Mouse (Mus musculus) liver, embryonic 13.5 days (tissue): ENCODE measurements around the gene Gm6408. TPM values are rescaled to one million over a fixed set of nuclear protein-coding genes. Genes with fewer than 3 reads are reported as not detected.
"Not testable (repeated sequence)": the region's sequence is repeated elsewhere in the genome, so short reads cannot be mapped to it uniquely, and the experiment has no call there.

Experiments used
- ATAC-seq: fragments of 200-750 bp; cut with Nextera tagmentation; 2 replicates; pipeline ENCODE4 v1.8.0; 2017; ENCODE audit warnings: low read depth, mild to moderate bottlenecking, moderate number of reproducible peaks, moderate library complexity
- DNase-seq: peaks from one replicate; pipeline ENCODE4 v3.0.0; 2022
- H3K27ac ChIP-seq: fragments of 300-500 bp; sonication (generic); 2 replicates; pipeline ENCODE4 v1.5.1; 2015; ENCODE audit warnings: moderate library complexity, mild to moderate bottlenecking, inconsistent platforms
- H3K27me3 ChIP-seq: fragments of 300-500 bp; sonication (generic); 2 replicates; pipeline ENCODE4 v1.6.1; 2015; ENCODE audit warnings: mild to moderate bottlenecking, inconsistent platforms
- H3K36me3 ChIP-seq: fragments of 300-500 bp; sonication (generic); 2 replicates; pipeline ENCODE4 v1.6.1; 2015; ENCODE audit warnings: mild to moderate bottlenecking, inconsistent platforms
- H3K4me1 ChIP-seq: fragments of 300-500 bp; sonication (generic); replicated peaks from 2 replicates; pipeline ENCODE4 v1.6.1; 2015; ENCODE audit warnings: inconsistent platforms
- H3K4me2 ChIP-seq: fragments of 300-500 bp; sonication (generic); 2 replicates; pipeline ENCODE4 v1.6.1; 2015; ENCODE audit warnings: inconsistent platforms, mild to moderate bottlenecking, moderate library complexity
- H3K4me3 ChIP-seq: fragments of 300-500 bp; sonication (generic); replicated peaks from 2 replicates; pipeline ENCODE4 v1.5.1; 2015; ENCODE audit warnings: mild to moderate bottlenecking, inconsistent platforms
- H3K9ac ChIP-seq: fragments of 300-500 bp; sonication (generic); 2 replicates; pipeline ENCODE4 v1.6.1; 2015; ENCODE audit warnings: mild to moderate bottlenecking, inconsistent platforms
- H3K9me3 ChIP-seq: fragments of 300-500 bp; sonication (generic); replicated peaks from 2 replicates; pipeline ENCODE4 v1.6.1; 2016; ENCODE audit warnings: inconsistent platforms
- WGBS: fragments of 180-500 bp; shearing (Covaris S2); methylation state at CpG from one replicate; pipeline ENCODE4 v1.1.7; 2015; ENCODE audit not compliant: insufficient replicate concordance; 5-methylcytosine and 5-hydroxymethylcytosine counted together
- polyA plus RNA-seq: library from polyadenylated mRNA; unstranded; fragments of >200 nt; fragmentation: Nextera tagmentation; extraction: Ambion mirVana; gene quantifications from 2 replicates; pipeline ENCODE4 v1.2.1, GENCODE M21; 2015

Gm6408 gene
- not detected in 2 replicates for polyA plus RNA-seq

DNA sequence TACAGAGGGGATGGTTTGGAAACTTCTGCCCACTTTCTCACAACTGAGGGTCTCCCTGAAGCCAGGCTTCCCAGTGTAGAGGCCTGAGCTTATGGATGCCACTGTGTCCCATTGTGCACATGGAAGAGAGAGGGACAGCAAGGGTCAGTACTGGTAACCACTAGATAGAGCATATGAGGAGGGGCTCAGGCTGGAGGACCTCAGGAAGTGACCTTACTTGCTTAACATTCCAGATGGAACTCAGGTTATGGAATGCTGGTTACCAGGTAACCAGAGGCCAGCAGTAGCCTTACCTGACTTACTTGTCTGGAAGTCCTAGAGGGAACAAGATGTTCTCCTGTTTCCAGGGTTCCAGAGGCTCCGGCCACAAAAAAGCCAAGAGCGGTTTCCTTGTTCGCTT lies at the start of gene Gm6408:
TSS of gene Gm6408 (plus strand) at position 301 of the 400 bp plus-strand sequence.
- H3K27me3 ChIP-seq, H3K4me2 ChIP-seq, H3K9ac ChIP-seq, H3K4me1 ChIP-seq, H3K4me3 ChIP-seq, ATAC-seq, H3K27ac ChIP-seq, H3K9me3 ChIP-seq, H3K36me3 ChIP-seq, DNase-seq: not testable (repeated sequence)
- 75% methylated on average over 2 of the region's 3 CpGs for WGBS

DNA sequence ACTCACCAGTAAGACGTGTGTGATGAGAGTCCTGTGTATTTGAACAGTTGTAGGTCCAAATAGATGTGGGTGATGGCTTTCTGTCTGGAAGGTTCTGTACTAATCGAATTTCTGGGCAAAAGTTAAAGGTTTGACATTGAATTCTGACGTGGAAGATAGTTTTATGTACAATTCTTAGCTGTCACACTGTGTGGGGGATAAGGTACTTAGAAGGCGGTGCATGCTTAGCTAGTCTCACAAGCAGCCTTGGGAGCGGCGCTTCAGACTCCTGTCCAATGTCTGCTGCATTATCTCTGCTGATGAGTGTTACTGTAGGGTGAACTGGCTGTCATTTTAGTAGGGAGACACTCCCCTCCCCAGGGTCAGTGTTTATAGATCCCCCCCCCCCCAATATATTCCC lies 49.3 kb upstream of the Gm6408 start:
- Histone ChIP-seq H3K27ac (no peak overlapping the region), H3K4me3 (no peak overlapping the region), H3K27me3 (no peaks in the 10 kb centered on the region), H3K4me1 (no peaks in the 10 kb centered on the region), H3K9ac (no peak overlapping the region), H3K9me3 (no peaks in the 10 kb centered on the region), H3K36me3 (no peaks in the 10 kb centered on the region), H3K4me2 (no peak overlapping the region)
- ATAC-seq: no peak
- 60% methylated on average over 6 of the region's 6 CpGs for WGBS
- no peak for DNase-seq

GRCm38 (mm10) chr5:146435316-146435715 lies 46.4 kb upstream of the Gm6408 start:
- Histone ChIP-seq H3K4me3 (no peak overlapping the region), H3K4me2 (no peak overlapping the region), H3K9ac (no peak overlapping the region), H3K9me3 (peaks cover 10% of the 10 kb centered on the region; the same call in 1 of the 2 replicates), H3K4me1 (no peaks in the 10 kb centered on the region), H3K27ac (no peak overlapping the region), H3K36me3 (no peaks in the 10 kb centered on the region), H3K27me3 (no peaks in the 10 kb centered on the region)
- no peak for DNase-seq
- WGBS: 82% methylated on average over 16 of the region's 16 CpGs
- ATAC-seq: no peak

GRCm38 (mm10) chr5:146436796-146437195 lies 45.0 kb upstream of the Gm6408 start:
- H3K4me3 ChIP-seq: no peak overlapping the region
- peaks cover 10% of the 10 kb centered on the region; the same call in 1 of the 2 replicates for H3K9me3 ChIP-seq
- no peaks in the 10 kb centered on the region for H3K4me1 ChIP-seq
- H3K9ac ChIP-seq: no peak overlapping the region
- H3K27ac ChIP-seq: no peak overlapping the region
- DNase-seq: no peak
- H3K4me2 ChIP-seq: no peak overlapping the region
- 81% methylated on average over 11 of the region's 11 CpGs for WGBS
- no peak for ATAC-seq
- H3K27me3 ChIP-seq: no peaks in the 10 kb centered on the region
- H3K36me3 ChIP-seq: no peaks in the 10 kb centered on the region

DNA sequence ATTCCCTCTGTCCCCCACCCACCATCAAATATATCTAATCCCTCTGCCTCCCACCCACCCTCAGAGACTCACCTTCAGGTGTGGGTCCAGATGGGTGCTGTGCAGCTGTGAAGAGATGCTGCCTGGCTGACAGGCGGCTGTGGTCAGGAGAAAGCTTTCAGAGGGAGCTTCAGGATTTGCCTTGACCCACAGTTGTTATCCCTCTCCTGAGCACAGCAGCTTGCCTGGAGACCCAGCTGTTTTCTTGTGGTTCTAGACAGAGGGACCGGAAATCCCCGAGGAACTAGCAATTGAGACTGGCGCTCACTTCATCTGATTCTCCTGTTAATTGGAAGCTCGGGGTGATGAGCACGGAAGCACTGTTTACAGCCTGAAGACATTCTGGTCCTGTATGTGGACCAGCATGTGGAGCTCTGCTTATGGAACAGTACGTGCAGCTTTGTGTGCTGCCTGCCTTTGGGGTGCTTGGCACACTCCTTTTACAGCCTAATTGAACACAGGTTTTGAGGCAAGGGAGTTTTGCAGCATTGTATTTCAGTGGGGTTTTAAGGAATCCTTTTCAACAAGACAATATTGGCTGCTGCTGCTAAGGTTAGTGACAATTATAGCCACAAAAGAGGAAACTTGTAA lies 42.5 kb upstream of the Gm6408 start:
- no peak for ATAC-seq
- Histone ChIP-seq H3K36me3 (no peaks in the 10 kb centered on the region), H3K9ac (no peak overlapping the region), H3K4me2 (no peak overlapping the region), H3K4me3 (no peak overlapping the region), H3K9me3 (peaks cover 10% of the 10 kb centered on the region; the same call in 1 of the 2 replicates), H3K4me1 (no peaks in the 10 kb centered on the region), H3K27me3 (no peaks in the 10 kb centered on the region), H3K27ac (no peak overlapping the region)
- DNase-seq: no peak
- 74% methylated on average over 7 of the region's 7 CpGs for WGBS

DNA sequence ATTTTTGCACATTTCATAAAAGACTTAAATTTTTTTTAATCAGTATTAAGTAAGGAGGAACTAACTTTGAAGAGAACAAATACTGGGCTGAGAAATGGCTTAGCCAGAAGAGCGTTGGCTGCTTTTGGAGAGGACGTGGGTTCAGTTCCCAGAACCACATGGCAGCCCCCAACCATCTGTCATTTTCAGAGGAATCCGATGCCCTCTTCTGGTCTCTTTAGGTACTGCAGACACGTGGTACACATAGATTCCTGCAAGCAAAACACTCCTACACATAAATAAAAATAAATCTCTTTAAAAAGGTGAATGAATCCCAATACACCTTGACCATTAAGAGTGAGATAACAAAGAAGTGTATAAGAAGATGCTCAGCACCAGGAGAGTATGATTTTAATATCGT lies 41.5 kb upstream of the Gm6408 start:
- Histone ChIP-seq H3K36me3 (no peaks in the 10 kb centered on the region), H3K9me3 (peaks cover 10% of the 10 kb centered on the region; the same call in 1 of the 2 replicates), H3K9ac (no peak overlapping the region), H3K4me1 (no peaks in the 10 kb centered on the region), H3K4me3 (no peak overlapping the region), H3K27me3 (no peaks in the 10 kb centered on the region), H3K4me2 (no peak overlapping the region), H3K27ac (no peak overlapping the region)
- no peak for DNase-seq
- 63% methylated on average over 5 of the region's 5 CpGs for WGBS
- ATAC-seq: no peak

DNA sequence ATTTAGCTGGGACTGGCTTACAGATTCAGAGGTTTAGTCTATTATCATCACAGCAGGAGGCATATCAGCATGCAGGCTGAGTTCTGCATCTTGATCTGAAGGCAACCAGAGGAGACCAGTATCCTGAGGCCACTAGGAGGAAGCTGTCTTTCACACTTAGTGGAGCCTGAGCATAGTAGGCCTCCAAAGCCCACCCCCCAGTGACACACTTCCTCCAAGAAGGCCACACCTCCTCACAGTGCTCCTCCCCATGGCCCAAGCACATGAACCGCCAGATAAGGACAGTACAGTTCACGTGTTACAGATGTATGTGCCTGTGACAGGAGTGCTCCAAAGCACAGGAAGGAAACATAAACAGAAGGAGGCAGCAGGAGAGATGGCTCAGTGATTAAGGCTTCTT lies 39.0 kb upstream of the Gm6408 start:
- 29% methylated on average over 2 of the region's 2 CpGs for WGBS
- H3K4me1 ChIP-seq: no peaks in the 10 kb centered on the region
- no peak overlapping the region for H3K4me2 ChIP-seq
- H3K27ac ChIP-seq: no peak overlapping the region
- ATAC-seq (0 out of 2 replicates have a peak, but pooled peaks have one; percentile 23), DNase-seq (no peak)
- no peak overlapping the region for H3K4me3 ChIP-seq
- H3K27me3 ChIP-seq: no peaks in the 10 kb centered on the region
- H3K9me3 ChIP-seq: peaks cover 9% of the 10 kb centered on the region; the same call in 1 of the 2 replicates
- no peak overlapping the region for H3K9ac ChIP-seq
- H3K36me3 ChIP-seq: no peaks in the 10 kb centered on the region

- no peak overlapping the region for H3K27ac ChIP-seq
- H3K4me1 ChIP-seq: no peaks in the 10 kb centered on the region
- no peaks in the 10 kb centered on the region for H3K9me3 ChIP-seq
- DNase-seq: no peak
- WGBS: 62% methylated on average over 2 of the region's 2 CpGs
- H3K9ac ChIP-seq: no peak overlapping the region
- no peaks in the 10 kb centered on the region for H3K27me3 ChIP-seq
- no peak overlapping the region for H3K4me3 ChIP-seq
- no peak for ATAC-seq
- H3K36me3 ChIP-seq: no peaks in the 10 kb centered on the region
- H3K4me2 ChIP-seq: no peak overlapping the region
Measured at GRCm38 (mm10) chr5:146446633-146447032, 35.1 kb upstream of the Gm6408 start.

DNA sequence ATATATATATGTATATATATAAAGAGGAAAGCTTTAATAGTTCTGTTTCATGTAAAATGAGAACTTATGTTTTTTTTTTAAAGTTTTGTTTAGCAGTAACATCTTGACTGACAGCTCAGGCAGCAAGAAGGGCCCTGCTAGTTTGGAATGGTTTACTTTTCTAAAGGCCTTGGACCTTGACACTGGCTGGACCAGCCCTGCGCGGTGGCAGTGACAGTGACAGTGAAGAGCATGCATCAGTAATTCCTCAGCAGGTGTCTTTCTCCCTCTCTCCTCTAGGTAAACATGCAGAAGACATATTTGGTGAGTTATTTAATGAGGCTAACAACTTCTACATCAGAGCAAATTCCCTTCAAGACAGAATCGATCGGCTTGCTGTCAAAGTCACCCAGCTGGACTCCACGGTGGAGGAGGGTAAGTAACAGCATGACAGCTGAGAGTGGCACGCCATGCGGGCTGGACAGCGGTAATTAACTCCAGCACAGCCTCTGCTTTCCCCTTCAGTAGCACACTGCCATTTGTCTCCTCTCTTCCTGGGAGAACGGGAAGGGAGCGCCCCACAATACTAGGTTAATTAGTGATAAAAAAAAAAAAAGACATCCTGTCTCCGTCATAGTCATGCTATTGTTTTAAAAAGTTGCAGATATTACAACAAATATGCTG lies 30.0 kb upstream of the Gm6408 start:
- no peak overlapping the region for H3K4me2 ChIP-seq
- no peaks in the 10 kb centered on the region for H3K9me3 ChIP-seq
- no peaks in the 10 kb centered on the region for H3K27me3 ChIP-seq
- no peak overlapping the region for H3K27ac ChIP-seq
- H3K4me3 ChIP-seq: no peak overlapping the region
- H3K9ac ChIP-seq: no peak overlapping the region
- no peaks in the 10 kb centered on the region for H3K4me1 ChIP-seq
- ATAC-seq (no peak), DNase-seq (no peak)
- WGBS: 64% methylated on average over 11 of the region's 11 CpGs
- no peaks in the 10 kb centered on the region for H3K36me3 ChIP-seq

- Histone ChIP-seq H3K27me3 (no peaks in the 10 kb centered on the region), H3K9ac (no peak overlapping the region), H3K4me2 (no peak overlapping the region), H3K27ac (no peak overlapping the region), H3K4me3 (no peak overlapping the region), H3K9me3 (no peaks in the 10 kb centered on the region), H3K4me1 (no peaks in the 10 kb centered on the region), H3K36me3 (no peaks in the 10 kb centered on the region)
- DNase-seq (no peak), ATAC-seq (no peak)
- WGBS: 70% methylated on average over 6 of the region's 6 CpGs
Measured at GRCm38 (mm10) chr5:146453556-146453955, 28.2 kb upstream of the Gm6408 start.

DNA sequence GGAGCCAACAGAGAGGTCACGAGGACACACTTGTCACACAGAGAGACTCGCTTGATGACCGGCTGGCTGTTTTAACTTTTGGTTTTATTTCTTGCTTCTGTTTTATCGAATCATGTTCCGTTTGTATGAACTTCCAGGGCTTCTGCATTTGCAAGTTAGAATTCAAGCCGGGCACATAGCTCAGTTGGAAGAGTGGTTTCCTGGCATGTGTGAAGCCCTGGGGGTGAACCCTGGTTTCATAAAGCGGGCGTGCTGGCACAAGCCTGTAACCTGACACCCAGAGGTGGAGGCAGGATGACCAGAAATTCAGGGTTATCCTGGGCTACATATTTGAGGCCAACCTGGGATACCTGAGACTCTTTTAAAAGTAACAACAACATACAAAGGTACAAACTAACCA lies 20.2 kb upstream of the Gm6408 start:
- H3K4me2 ChIP-seq: no peak overlapping the region
- no peaks in the 10 kb centered on the region for H3K4me1 ChIP-seq
- no peaks in the 10 kb centered on the region for H3K36me3 ChIP-seq
- H3K27me3 ChIP-seq: no peaks in the 10 kb centered on the region
- H3K9me3 ChIP-seq: no peaks in the 10 kb centered on the region
- H3K27ac ChIP-seq: no peak overlapping the region
- H3K9ac ChIP-seq: no peak overlapping the region
- ATAC-seq: no peak
- DNase-seq: no peak
- H3K4me3 ChIP-seq: no peak overlapping the region
- 68% methylated on average over 8 of the region's 8 CpGs for WGBS

DNA sequence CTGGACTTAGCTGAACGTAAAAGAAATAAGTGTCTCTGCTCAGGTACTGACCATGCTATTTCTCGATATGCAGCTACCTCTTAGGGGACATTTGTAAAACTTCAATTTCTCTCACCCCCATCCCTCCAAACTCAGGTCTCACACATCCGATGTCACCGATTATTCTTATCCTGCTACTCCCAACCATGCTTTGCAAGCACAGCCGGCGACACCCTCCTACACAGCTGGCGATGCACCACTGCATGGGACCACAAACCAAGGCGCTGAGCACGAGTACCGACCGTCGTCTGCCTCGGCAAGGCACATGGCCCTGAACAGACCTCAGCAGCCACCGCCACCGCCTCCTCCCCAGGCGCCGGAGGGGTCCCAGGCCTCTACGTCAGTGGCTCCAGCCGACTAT lies 15.1 kb upstream of the Gm6408 start:
- Histone ChIP-seq H3K4me3 (no peak overlapping the region), H3K36me3 (no peaks in the 10 kb centered on the region), H3K27me3 (no peaks in the 10 kb centered on the region), H3K4me2 (no peak overlapping the region), H3K27ac (no peak overlapping the region), H3K9ac (no peak overlapping the region), H3K4me1 (no peaks in the 10 kb centered on the region), H3K9me3 (no peaks in the 10 kb centered on the region)
- WGBS: 83% methylated on average over 19 of the region's 19 CpGs
- ATAC-seq (no peak), DNase-seq (no peak)
